Mouse (Mus musculus): ENCODE measurements around the gene Ankzf1. TPM values are rescaled to one million over a fixed set of nuclear protein-coding genes. Genes with fewer than 3 reads are reported as not detected.

The Ankzf1 gene
- total and polyA plus RNA-seq, 2 experiments from 2014 or later: 11.6 to 20.6 TPM

DNA sequence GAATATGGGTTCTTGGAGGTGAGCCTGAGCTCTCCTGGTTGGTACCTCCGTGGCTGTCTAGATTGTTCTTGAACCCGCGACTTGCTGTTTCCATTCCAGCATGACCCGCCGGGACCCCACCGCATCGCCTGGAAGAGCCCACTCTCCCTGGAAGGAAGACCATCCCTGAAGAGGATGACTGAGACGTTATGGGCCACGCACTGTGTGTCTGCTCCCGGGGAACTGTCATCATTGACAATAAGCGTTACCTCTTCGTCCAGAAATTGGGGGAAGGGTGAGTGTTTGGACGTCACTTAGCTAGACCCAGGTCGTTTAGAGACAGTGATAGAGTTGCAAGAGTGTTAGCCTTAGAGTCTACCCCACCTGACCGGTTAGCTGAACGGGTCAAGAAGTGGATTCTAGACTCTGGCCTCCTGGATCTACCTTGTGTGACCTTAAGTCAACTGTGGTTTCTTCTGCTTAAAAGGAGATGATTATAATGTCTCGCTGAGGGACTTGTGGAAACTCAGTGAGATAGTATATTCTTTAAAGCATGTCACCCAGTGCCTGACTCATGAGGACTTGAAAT is 19.3 kb downstream of the Ankzf1 start:
- Histone ChIP-seq H3K9ac (replicated peaks; ENCODE audit: low read depth, low read length) (peak overlapping the region; percentile 92), H3K36me3 (replicated peaks; ENCODE audit: control insufficient read depth, insufficient read depth, low read length) (peaks cover 39% of the 10 kb centered on the region), H3K27me3 (ENCODE audit: control insufficient read depth, insufficient read depth, low read length) (no peaks in the 10 kb centered on the region), H3K4me2 (ENCODE audit: low read depth, low read length) (peak overlapping the region; percentile 89), H3K4me1 (ENCODE audit: control insufficient read depth, insufficient read depth) (peaks cover 29% of the 10 kb centered on the region), H3K4me3 (ENCODE audit: low read depth, low read length) (peak overlapping the region; percentile 91), H3K27ac (ENCODE audit: low read depth) (peak overlapping the region; percentile 59; the same call in 1 of the 2 replicates), H3K9me3 (replicated peaks; ENCODE audit: control insufficient read depth, low read length) (no peaks in the 10 kb centered on the region)
- DNase-seq (ENCODE audit: low spot score): no peak
- 10% methylated on average over 17 of the region's 17 CpGs for WGBS
- no peak for ATAC-seq (ENCODE audit: insufficient read depth, low read depth)
- TF ChIP-seq CTCF (IDR thresholded peaks at IDR 0.05; ENCODE audit: low read depth): no peak

DNA sequence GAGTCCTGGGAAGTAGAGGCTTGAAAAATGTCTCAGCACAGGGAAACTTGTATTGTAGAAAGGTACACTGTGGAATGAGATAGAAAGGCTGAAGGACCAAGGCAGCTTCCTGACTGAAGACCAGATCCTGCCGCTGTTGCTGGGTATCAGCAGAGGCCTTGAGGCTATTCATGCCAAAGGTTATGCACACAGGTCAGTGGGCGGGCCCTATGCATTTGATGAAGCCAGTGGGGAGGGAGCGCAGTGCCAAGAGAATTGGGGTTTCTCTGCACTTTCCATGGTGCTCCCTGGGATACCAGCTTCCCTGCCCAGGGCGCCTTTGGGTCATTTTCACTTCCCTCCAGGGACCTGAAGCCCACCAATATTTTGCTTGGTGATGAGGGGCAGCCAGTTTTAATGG is 20.6 kb downstream of the Ankzf1 start:
- Histone ChIP-seq H3K4me3 (ENCODE audit: low read depth, low read length) (no peak overlapping the region), H3K9me3 (replicated peaks; ENCODE audit: control insufficient read depth, low read length) (no peaks in the 10 kb centered on the region), H3K4me2 (ENCODE audit: low read depth, low read length) (no peak overlapping the region), H3K4me1 (ENCODE audit: control insufficient read depth, insufficient read depth) (peaks cover 35% of the 10 kb centered on the region), H3K27me3 (ENCODE audit: control insufficient read depth, insufficient read depth, low read length) (no peaks in the 10 kb centered on the region), H3K27ac (ENCODE audit: low read depth) (no peak overlapping the region), H3K9ac (replicated peaks; ENCODE audit: low read depth, low read length) (no peak overlapping the region), H3K36me3 (replicated peaks; ENCODE audit: control insufficient read depth, insufficient read depth, low read length) (peaks cover 45% of the 10 kb centered on the region)
- no peak for DNase-seq (ENCODE audit: low spot score)
- ATAC-seq (ENCODE audit: insufficient read depth, low read depth): no peak
- WGBS: 88% methylated on average over 4 of the region's 4 CpGs
- TF ChIP-seq EP300 (IDR thresholded peaks at IDR 0.05; ENCODE audit: low read depth) (no peak), CTCF (IDR thresholded peaks at IDR 0.05; ENCODE audit: low read depth) (no peak)

DNA sequence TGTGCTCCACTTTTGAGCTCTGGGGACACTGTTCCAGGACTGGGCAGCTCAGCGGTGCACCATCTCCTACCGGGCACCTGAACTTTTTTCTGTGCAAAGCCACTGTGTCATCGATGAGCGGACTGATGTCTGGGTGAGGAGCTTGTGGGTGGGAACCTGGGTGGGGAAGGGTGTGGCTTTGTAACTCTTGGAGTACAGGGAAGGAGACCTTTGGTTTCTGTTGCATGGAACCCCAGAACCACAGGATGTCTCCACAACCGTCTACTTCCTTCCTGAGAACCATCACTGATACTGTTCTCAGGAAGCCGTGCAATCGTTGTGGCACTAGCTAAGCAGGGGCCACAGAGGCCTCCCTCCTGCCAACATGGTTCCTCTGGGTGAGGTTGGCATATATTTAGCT is 21.1 kb downstream of the Ankzf1 start:
- no peaks in the 10 kb centered on the region for H3K9me3 ChIP-seq (replicated peaks; ENCODE audit: control insufficient read depth, low read length)
- H3K36me3 ChIP-seq (replicated peaks; ENCODE audit: control insufficient read depth, insufficient read depth, low read length): peaks cover 45% of the 10 kb centered on the region
- TF ChIP-seq CTCF (IDR thresholded peaks at IDR 0.05; ENCODE audit: low read depth) (no peak), EP300 (IDR thresholded peaks at IDR 0.05; ENCODE audit: low read depth) (no peak)
- DNase-seq (ENCODE audit: low spot score) (no peak), ATAC-seq (ENCODE audit: insufficient read depth, low read depth) (no peak)
- H3K27ac ChIP-seq (ENCODE audit: low read depth): no peak overlapping the region
- H3K27me3 ChIP-seq (ENCODE audit: control insufficient read depth, insufficient read depth, low read length): no peaks in the 10 kb centered on the region
- no peak overlapping the region for H3K9ac ChIP-seq (replicated peaks; ENCODE audit: low read depth, low read length)
- H3K4me1 ChIP-seq (ENCODE audit: control insufficient read depth, insufficient read depth): peaks cover 39% of the 10 kb centered on the region
- H3K4me2 ChIP-seq (ENCODE audit: low read depth, low read length): no peak overlapping the region
- no peak overlapping the region for H3K4me3 ChIP-seq (ENCODE audit: low read depth, low read length)
- 77% methylated on average over 7 of the region's 7 CpGs for WGBS

DNA sequence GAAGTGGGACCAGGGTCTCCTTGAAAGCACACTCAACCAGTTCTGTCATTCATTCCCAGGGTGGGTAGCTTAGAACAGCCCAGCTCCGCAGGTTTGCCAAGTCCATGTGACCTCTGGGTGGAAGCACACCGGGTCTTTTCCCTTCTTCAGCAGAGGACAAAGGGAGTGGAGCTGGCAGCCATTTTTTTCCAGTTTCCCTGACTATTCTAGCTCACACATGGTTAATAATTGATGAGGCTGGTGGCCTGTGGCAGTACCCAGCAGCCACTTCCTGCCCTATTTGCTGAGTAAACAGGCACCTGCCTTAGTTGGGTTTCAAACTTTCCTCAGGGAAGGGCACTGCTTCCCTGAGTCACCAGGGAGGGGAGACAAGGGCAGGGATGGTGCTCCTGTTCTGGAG is 22.5 kb downstream of the Ankzf1 start:
- Histone ChIP-seq H3K4me1 (ENCODE audit: control insufficient read depth, insufficient read depth) (peaks cover 35% of the 10 kb centered on the region), H3K4me2 (ENCODE audit: low read depth, low read length) (no peak overlapping the region), H3K27me3 (ENCODE audit: control insufficient read depth, insufficient read depth, low read length) (peaks cover 2% of the 10 kb centered on the region; the same call in 1 of the 2 replicates), H3K36me3 (replicated peaks; ENCODE audit: control insufficient read depth, insufficient read depth, low read length) (peaks cover 45% of the 10 kb centered on the region), H3K4me3 (ENCODE audit: low read depth, low read length) (no peak overlapping the region), H3K9me3 (replicated peaks; ENCODE audit: control insufficient read depth, low read length) (no peaks in the 10 kb centered on the region), H3K9ac (replicated peaks; ENCODE audit: low read depth, low read length) (no peak overlapping the region), H3K27ac (ENCODE audit: low read depth) (peak overlapping the region; percentile 86)
- ATAC-seq (ENCODE audit: insufficient read depth, low read depth): no peak
- WGBS: 53% methylated on average over 2 of the region's 2 CpGs
- no peak for TF ChIP-seq CTCF (IDR thresholded peaks at IDR 0.05; ENCODE audit: low read depth)
- TF ChIP-seq EP300 (IDR thresholded peaks at IDR 0.05; ENCODE audit: low read depth): no peak
- DNase-seq (ENCODE audit: low spot score): no peak

DNA sequence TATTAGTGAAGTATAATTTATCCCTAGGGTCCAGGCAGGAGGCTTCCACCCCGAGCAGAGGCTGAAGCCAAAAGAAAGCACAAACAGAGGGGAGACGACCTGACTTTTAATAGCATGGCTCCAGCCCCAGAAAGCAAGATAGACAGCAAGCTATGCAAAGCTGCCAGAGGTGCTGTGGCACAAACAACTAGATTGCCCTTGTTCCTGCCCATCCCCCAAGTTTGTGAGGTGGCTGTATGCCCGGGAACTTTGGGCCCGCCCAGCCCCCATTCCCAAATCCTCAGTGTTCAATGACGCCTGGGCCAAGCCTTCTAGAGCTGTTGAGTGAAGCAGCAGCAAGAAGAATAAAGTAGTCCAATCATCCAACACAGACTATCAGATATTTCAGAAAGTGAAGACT is 22.9 kb downstream of the Ankzf1 start:
- peaks cover 35% of the 10 kb centered on the region for H3K4me1 ChIP-seq (ENCODE audit: control insufficient read depth, insufficient read depth)
- no peaks in the 10 kb centered on the region for H3K9me3 ChIP-seq (replicated peaks; ENCODE audit: control insufficient read depth, low read length)
- H3K36me3 ChIP-seq (replicated peaks; ENCODE audit: control insufficient read depth, insufficient read depth, low read length): peaks cover 45% of the 10 kb centered on the region
- H3K4me2 ChIP-seq (ENCODE audit: low read depth, low read length): no peak overlapping the region
- TF ChIP-seq EP300 (IDR thresholded peaks at IDR 0.05; ENCODE audit: low read depth) (0 out of 2 replicates have a peak, but pooled peaks have one; percentile 42), CTCF (IDR thresholded peaks at IDR 0.05; ENCODE audit: low read depth) (no peak)
- peaks cover 6% of the 10 kb centered on the region; the same call in 1 of the 2 replicates for H3K27me3 ChIP-seq (ENCODE audit: control insufficient read depth, insufficient read depth, low read length)
- WGBS: 54% methylated on average over 5 of the region's 5 CpGs
- DNase-seq (ENCODE audit: low spot score): no peak
- no peak overlapping the region for H3K4me3 ChIP-seq (ENCODE audit: low read depth, low read length)
- ATAC-seq (ENCODE audit: insufficient read depth, low read depth): no peak
- H3K9ac ChIP-seq (replicated peaks; ENCODE audit: low read depth, low read length): no peak overlapping the region
- peak overlapping the region; percentile 86 for H3K27ac ChIP-seq (ENCODE audit: low read depth)

DNA sequence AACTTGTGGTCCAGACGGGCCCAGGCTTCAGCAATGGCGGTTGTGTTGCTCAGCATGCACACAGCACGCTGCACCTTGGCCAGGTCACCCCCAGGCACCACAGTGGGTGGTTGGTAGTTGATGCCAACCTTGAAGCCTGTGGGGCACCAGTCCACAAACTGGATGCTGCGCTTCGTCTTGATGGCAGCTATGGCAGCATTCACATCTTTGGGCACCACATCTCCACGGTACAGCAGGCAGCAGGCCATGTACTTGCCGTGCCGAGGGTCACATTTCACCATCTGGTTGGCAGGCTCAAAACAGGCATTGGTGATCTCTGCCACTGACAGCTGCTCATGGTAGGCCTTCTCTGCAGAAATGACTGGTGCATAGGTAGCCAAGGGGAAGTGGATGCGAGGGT is 23.8 kb downstream of the Ankzf1 start:
- ATAC-seq (ENCODE audit: insufficient read depth, low read depth): no peak
- H3K4me1 ChIP-seq (ENCODE audit: control insufficient read depth, insufficient read depth): peaks cover 29% of the 10 kb centered on the region
- no peak for TF ChIP-seq CTCF (IDR thresholded peaks at IDR 0.05; ENCODE audit: low read depth)
- no peak for TF ChIP-seq EP300 (IDR thresholded peaks at IDR 0.05; ENCODE audit: low read depth)
- no peaks in the 10 kb centered on the region for H3K9me3 ChIP-seq (replicated peaks; ENCODE audit: control insufficient read depth, low read length)
- H3K27me3 ChIP-seq (ENCODE audit: control insufficient read depth, insufficient read depth, low read length): peaks cover 15% of the 10 kb centered on the region; the same call in 1 of the 2 replicates
- no peak overlapping the region for H3K4me2 ChIP-seq (ENCODE audit: low read depth, low read length)
- no peak for DNase-seq (ENCODE audit: low spot score)
- H3K36me3 ChIP-seq (replicated peaks; ENCODE audit: control insufficient read depth, insufficient read depth, low read length): peaks cover 45% of the 10 kb centered on the region
- 90% methylated on average over 9 of the region's 9 CpGs for WGBS
- H3K9ac ChIP-seq (replicated peaks; ENCODE audit: low read depth, low read length): no peak overlapping the region
- H3K4me3 ChIP-seq (ENCODE audit: low read depth, low read length): no peak overlapping the region
- H3K27ac ChIP-seq (ENCODE audit: low read depth): no peak overlapping the region
